Mouse (Mus musculus) E14TG2a.4 (cell line): ENCODE results near the gene Rgs8.
A peak's percentile ranks its signal among the peaks of the same experiment; 100 is the strongest.

Experiments
- H3K27me3 ChIP-seq: 2 replicates; pipeline ENCODE4 v1.6.1; 2014; ENCODE audit warnings: low read length, control low read depth; ENCODE audit not compliant: insufficient read depth
- H3K36me3 ChIP-seq: 2 replicates; pipeline ENCODE4 v1.6.1; 2014; ENCODE audit warnings: low read length, control low read depth; ENCODE audit not compliant: insufficient read depth
- H3K4me1 ChIP-seq: replicated peaks from 2 replicates; pipeline ENCODE4 v1.6.1; 2014; ENCODE audit warnings: low read depth, low read length, control low read depth
- H3K4me3 ChIP-seq: replicated peaks from 2 replicates; pipeline ENCODE4 v1.5.1; 2014; ENCODE audit warnings: mild to moderate bottlenecking, low read length
- H3K9me3 ChIP-seq: 2 replicates; pipeline ENCODE4 v1.6.1; 2014; ENCODE audit warnings: low read length, control low read depth
- CTCF ChIP-seq: conservative IDR thresholded peaks from 2 replicates; pipeline ENCODE4 v1.5.1; 2014; ENCODE audit warnings: low read length
- NANOG ChIP-seq: IDR thresholded peaks from 2 replicates; pipeline ENCODE4 v1.6.1; 2014; ENCODE audit warnings: borderline replicate concordance, low read length, mixed read lengths
- POU5F1 ChIP-seq: IDR thresholded peaks from 2 replicates; pipeline ENCODE4 v1.6.1; 2014; ENCODE audit warnings: low read length, borderline replicate concordance

Rgs8 gene

GRCm38 (mm10) chr1:153679147-153679546 is 26.3 kb downstream of the Rgs8 start:
- no peaks in the 10 kb centered on the region for H3K36me3 ChIP-seq
- peaks cover 48% of the 10 kb centered on the region for H3K4me1 ChIP-seq
- peak overlapping the region; percentile 58; the same call in 1 of the 2 replicates for H3K4me3 ChIP-seq
- TF ChIP-seq NANOG (no peak), CTCF (no peak), POU5F1 (no peak)
- no peaks in the 10 kb centered on the region for H3K9me3 ChIP-seq
- H3K27me3 ChIP-seq = peaks cover 26% of the 10 kb centered on the region

- Histone ChIP-seq H3K4me3 (peak overlapping the region; percentile 58), H3K9me3 (no peaks in the 10 kb centered on the region), H3K36me3 (no peaks in the 10 kb centered on the region), H3K27me3 (peaks cover 26% of the 10 kb centered on the region), H3K4me1 (peaks cover 48% of the 10 kb centered on the region)
- TF ChIP-seq NANOG = no peak
- TF ChIP-seq POU5F1 = no peak
- TF ChIP-seq CTCF = no peak
Measured at GRCm38 (mm10) chr1:153679653-153680052, 26.8 kb downstream of the Rgs8 start.

- H3K4me1 ChIP-seq = peaks cover 48% of the 10 kb centered on the region
- no peaks in the 10 kb centered on the region for H3K36me3 ChIP-seq
- no peaks in the 10 kb centered on the region for H3K9me3 ChIP-seq
- TF ChIP-seq CTCF = no peak
- no peak for TF ChIP-seq NANOG
- TF ChIP-seq POU5F1 = no peak
- peaks cover 29% of the 10 kb centered on the region for H3K27me3 ChIP-seq
- H3K4me3 ChIP-seq = peak overlapping the region; percentile 58
Measured at GRCm38 (mm10) chr1:153680363-153680762, 27.5 kb downstream of the Rgs8 start.

GRCm38 (mm10) chr1:153681036-153681435 is 28.2 kb downstream of the Rgs8 start:
- peaks cover 26% of the 10 kb centered on the region for H3K27me3 ChIP-seq
- TF ChIP-seq NANOG = no peak
- TF ChIP-seq POU5F1 = no peak
- TF ChIP-seq CTCF = no peak
- no peak overlapping the region for H3K4me3 ChIP-seq
- peaks cover 48% of the 10 kb centered on the region for H3K4me1 ChIP-seq
- no peaks in the 10 kb centered on the region for H3K36me3 ChIP-seq
- no peaks in the 10 kb centered on the region for H3K9me3 ChIP-seq

- Histone ChIP-seq H3K9me3 (no peaks in the 10 kb centered on the region), H3K4me1 (peaks cover 32% of the 10 kb centered on the region), H3K36me3 (no peaks in the 10 kb centered on the region), H3K27me3 (peaks cover 24% of the 10 kb centered on the region), H3K4me3 (no peak overlapping the region)
- TF ChIP-seq POU5F1 = no peak
- no peak for TF ChIP-seq NANOG
- TF ChIP-seq CTCF = no peak
Measured at GRCm38 (mm10) chr1:153683190-153683589, 30.4 kb downstream of the Rgs8 start.

GRCm38 (mm10) chr1:153685630-153686029 is 32.8 kb downstream of the Rgs8 start:
- peaks cover 24% of the 10 kb centered on the region for H3K27me3 ChIP-seq
- no peaks in the 10 kb centered on the region for H3K36me3 ChIP-seq
- peaks cover 10% of the 10 kb centered on the region for H3K4me1 ChIP-seq
- TF ChIP-seq NANOG = no peak
- TF ChIP-seq POU5F1 = no peak
- TF ChIP-seq CTCF = no peak
- no peak overlapping the region for H3K4me3 ChIP-seq
- no peaks in the 10 kb centered on the region for H3K9me3 ChIP-seq

- no peak for TF ChIP-seq CTCF
- Histone ChIP-seq H3K9me3 (no peaks in the 10 kb centered on the region), H3K4me1 (peaks cover 21% of the 10 kb centered on the region), H3K36me3 (no peaks in the 10 kb centered on the region), H3K4me3 (no peak overlapping the region), H3K27me3 (peaks cover 9% of the 10 kb centered on the region; the same call in 1 of the 2 replicates)
Measured at GRCm38 (mm10) chr1:153692526-153692925, 39.7 kb downstream of the Rgs8 start.

GRCm38 (mm10) chr1:153694372-153695120 is 41.7 kb downstream of the Rgs8 start:
- no peaks in the 10 kb centered on the region for H3K36me3 ChIP-seq
- H3K4me3 ChIP-seq = no peak overlapping the region

GRCm38 (mm10) chr1:153695398-153695797 is 42.6 kb downstream of the Rgs8 start:
- TF ChIP-seq NANOG (no peak), POU5F1 (no peak), CTCF (no peak)
- peaks cover 15% of the 10 kb centered on the region for H3K27me3 ChIP-seq
- no peaks in the 10 kb centered on the region for H3K9me3 ChIP-seq
- no peaks in the 10 kb centered on the region for H3K36me3 ChIP-seq
- peaks cover 25% of the 10 kb centered on the region for H3K4me1 ChIP-seq
- no peak overlapping the region for H3K4me3 ChIP-seq

More at GRCm38 (mm10) chr1:153694372-153695120, 41.7 kb downstream of the Rgs8 start:
- peaks cover 25% of the 10 kb centered on the region for H3K4me1 ChIP-seq
- no peaks in the 10 kb centered on the region for H3K9me3 ChIP-seq
- peaks cover 15% of the 10 kb centered on the region for H3K27me3 ChIP-seq
- TF ChIP-seq POU5F1 = no peak
- no peak for TF ChIP-seq NANOG
- TF ChIP-seq CTCF = no peak
